Mouse (Mus musculus) kidney, adult 2 months (tissue): ENCODE data around the gene Lrsam1. TPM values are rescaled to one million over a fixed set of nuclear protein-coding genes. Genes with fewer than 3 reads are reported as not detected.

Source experiments
- DNase-seq: peaks from one replicate; pipeline ENCODE4 v3.0.0; 2021
- H3K27ac ChIP-seq: fragments of 200-500 bp; 2 replicates; pipeline ENCODE4 v1.5.1; 2012; ENCODE audit warnings: low read depth, low read length, control low read depth, inconsistent platforms; ENCODE audit not compliant: insufficient read depth
- H3K27me3 ChIP-seq: fragments of 200-500 bp; replicated peaks from 2 replicates; pipeline ENCODE4 v1.6.1; 2012; ENCODE audit warnings: mild to moderate bottlenecking, moderate library complexity, low read length, inconsistent platforms; ENCODE audit not compliant: control insufficient read depth, insufficient read depth
- H3K36me3 ChIP-seq: fragments of 200-500 bp; 2 replicates; pipeline ENCODE4 v1.6.1; 2012; ENCODE audit warnings: mild to moderate bottlenecking, moderate library complexity, low read length, inconsistent platforms; ENCODE audit not compliant: control insufficient read depth, insufficient read depth
- H3K4me1 ChIP-seq: fragments of 200-500 bp; 2 replicates; pipeline ENCODE4 v1.6.1; 2011; ENCODE audit warnings: low read length; ENCODE audit not compliant: control insufficient read depth, insufficient read depth
- H3K4me3 ChIP-seq: fragments of 200-500 bp; 2 replicates; pipeline ENCODE4 v1.5.1; 2011; ENCODE audit warnings: mild to moderate bottlenecking, low read depth, low read length, control low read depth; ENCODE audit not compliant: insufficient read depth
- CTCF ChIP-seq: fragments of 200-500 bp; conservative IDR thresholded peaks from 2 replicates; pipeline ENCODE4 v1.5.1; 2011; ENCODE audit warnings: low read depth, mild to moderate bottlenecking, control low read depth, low read length, moderate library complexity, mixed read lengths; ENCODE audit not compliant: insufficient read depth, insufficient read length
- POLR2A ChIP-seq: fragments of 200-500 bp; IDR thresholded peaks from one replicate; pipeline ENCODE4 v1.6.1; 2011; ENCODE audit warnings: low read depth, low read length, control low read depth
- WGBS: fragments of 180-500 bp; shearing (Covaris S2); methylation state at CpG from one replicate; pipeline ENCODE4 v1.1.7; 2018; 5-methylcytosine and 5-hydroxymethylcytosine counted together
- polyA plus RNA-seq: library from polyadenylated mRNA; depleted of rRNA; stranded (reverse); fragments of >200 nt; gene quantifications from 2 replicates; pipeline ENCODE4 v1.2.3, GENCODE M21; 2012

Gene Lrsam1
- polyA plus RNA-seq, 1 experiment, result 12.0 TPM

- 31% methylated on average over 9 of the region's 9 CpGs for WGBS
- Histone ChIP-seq H3K36me3 (no peaks in the 10 kb centered on the region), H3K27me3 (no peaks in the 10 kb centered on the region), H3K4me3 (peak overlapping the region; percentile 7; the same call in 1 of the 2 replicates), H3K27ac (no peak overlapping the region), H3K4me1 (peaks cover 18% of the 10 kb centered on the region; the same call in 1 of the 2 replicates)
- no peak for TF ChIP-seq CTCF
- no peak for TF ChIP-seq POLR2A
- no peak for DNase-seq
Observed at GRCm38 (mm10) chr2:32962875-32963220, 1.4 kb upstream of the Lrsam1 start.

DNA sequence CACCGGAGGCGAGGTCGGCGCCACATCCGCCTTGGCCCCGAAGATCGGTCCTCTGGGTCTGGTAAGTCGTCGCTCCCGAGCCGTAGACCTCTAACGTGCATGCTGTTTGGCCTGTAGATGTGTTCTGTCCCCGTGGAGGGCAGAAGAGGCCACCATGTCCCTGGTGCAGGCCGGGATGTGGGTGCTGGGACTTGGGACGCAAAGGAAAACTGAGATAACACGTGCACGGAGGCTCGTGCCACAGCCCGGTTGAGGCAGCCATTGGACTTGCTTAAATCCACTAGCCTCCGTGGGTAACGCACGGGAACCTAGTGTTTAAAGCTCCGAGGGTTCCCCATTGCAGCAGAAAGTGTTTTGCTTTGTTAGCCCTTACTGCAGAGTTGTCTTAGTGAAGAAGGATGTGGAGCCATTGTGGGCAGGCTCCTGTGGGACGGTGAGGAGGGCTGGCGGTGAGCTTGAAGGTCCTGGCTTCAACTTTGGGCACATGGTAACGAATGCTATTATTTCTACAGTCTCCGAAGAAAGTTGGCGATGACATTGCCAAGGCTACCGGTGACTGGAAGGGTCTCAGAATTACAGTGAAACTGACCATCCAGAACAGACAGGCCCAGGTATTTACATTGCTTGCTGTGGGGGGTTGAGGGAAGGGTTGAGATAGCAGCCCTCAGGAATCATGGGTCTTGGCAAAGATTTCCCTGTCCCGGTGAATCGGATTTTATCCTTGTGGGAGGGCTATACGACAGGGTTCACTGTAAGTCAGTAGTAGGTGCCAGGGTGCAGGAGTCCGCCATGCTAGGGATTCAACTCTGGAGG is 854 bp upstream of the Lrsam1 start:
- TF ChIP-seq CTCF (no peak), POLR2A (no peak)
- WGBS, result 6% methylated on average over 33 of the region's 33 CpGs
- no peak for DNase-seq

DNA sequence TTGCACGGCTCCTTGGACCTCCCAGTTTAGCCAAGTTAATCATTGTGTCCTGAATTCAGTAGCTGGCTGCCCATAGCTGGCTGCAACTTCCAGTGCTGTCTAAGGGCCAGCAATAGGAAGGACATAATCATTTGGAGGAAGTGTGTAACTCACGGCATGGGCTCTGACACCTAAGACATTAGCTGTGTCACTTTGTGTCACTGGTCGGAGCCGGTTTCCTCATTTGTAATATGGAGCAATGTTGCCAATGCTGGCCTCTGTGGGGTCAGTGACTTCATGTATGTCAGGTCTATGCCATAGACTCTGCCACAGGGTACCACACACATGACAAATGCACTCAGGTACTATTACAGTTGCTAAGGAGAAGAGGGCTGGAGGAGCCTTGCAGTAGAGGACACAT is 1.1 kb downstream of the Lrsam1 start:
- TF ChIP-seq POLR2A (no peak), CTCF (no peak)
- peak; percentile 13 for DNase-seq
- no peaks in the 10 kb centered on the region for H3K27me3 ChIP-seq
- H3K27ac ChIP-seq, result no peak overlapping the region
- no peaks in the 10 kb centered on the region for H3K36me3 ChIP-seq
- 73% methylated on average over 4 of the region's 4 CpGs for WGBS
- H3K4me1 ChIP-seq, result peaks cover 13% of the 10 kb centered on the region; the same call in 1 of the 2 replicates
- H3K4me3 ChIP-seq, result no peak overlapping the region

More for the DNA sequence above, 854 bp upstream of the Lrsam1 start:
- no peaks in the 10 kb centered on the region for H3K27me3 ChIP-seq
- no peaks in the 10 kb centered on the region for H3K36me3 ChIP-seq
- peaks cover 13% of the 10 kb centered on the region; the same call in 1 of the 2 replicates for H3K4me1 ChIP-seq
- H3K4me3 ChIP-seq, result peak overlapping the region; percentile 74
- H3K27ac ChIP-seq, result no peak overlapping the region

DNA sequence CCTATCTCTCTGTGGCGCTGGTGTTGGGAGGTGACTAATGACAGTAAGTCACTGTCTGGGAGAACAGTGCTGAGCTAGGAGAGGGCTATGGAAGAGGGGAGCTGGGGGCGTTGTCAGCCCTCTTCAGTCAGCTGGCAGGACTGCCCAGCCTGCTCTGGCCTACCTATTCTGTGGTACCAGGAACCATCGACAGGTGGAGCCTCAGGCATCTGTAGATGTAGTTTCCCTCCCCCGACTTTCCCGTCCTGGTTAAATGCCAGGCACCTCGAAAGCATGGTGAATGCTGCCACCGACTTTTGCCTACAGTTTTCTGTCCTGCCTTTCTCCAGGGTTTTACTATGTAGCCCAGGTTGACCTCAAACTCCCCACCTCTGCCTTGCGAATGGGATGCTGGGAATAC is 4.1 kb downstream of the Lrsam1 start:
- peaks cover 4% of the 10 kb centered on the region; the same call in 1 of the 2 replicates for H3K36me3 ChIP-seq
- peak; percentile 44; the same call in 1 of the 2 replicates for TF ChIP-seq CTCF
- TF ChIP-seq POLR2A, result no peak
- 44% methylated on average over 8 of the region's 8 CpGs for WGBS
- peaks cover 9% of the 10 kb centered on the region; the same call in 1 of the 2 replicates for H3K4me1 ChIP-seq
- DNase-seq, result peak; percentile 51
- no peaks in the 10 kb centered on the region for H3K27me3 ChIP-seq
- H3K27ac ChIP-seq, result no peak overlapping the region
- no peak overlapping the region for H3K4me3 ChIP-seq

- Histone ChIP-seq H3K4me3 (no peak overlapping the region), H3K36me3 (peaks cover 4% of the 10 kb centered on the region; the same call in 1 of the 2 replicates), H3K27me3 (no peaks in the 10 kb centered on the region), H3K27ac (no peak overlapping the region), H3K4me1 (no peaks in the 10 kb centered on the region)
- DNase-seq, result no peak
- 88% methylated on average over 2 of the region's 2 CpGs for WGBS
- TF ChIP-seq CTCF (no peak), POLR2A (no peak)
Observed at GRCm38 (mm10) chr2:32954581-32954980, 6.8 kb downstream of the Lrsam1 start.

GRCm38 (mm10) chr2:32947454-32947853 is 14.0 kb downstream of the Lrsam1 start:
- Histone ChIP-seq H3K36me3 (0 out of 2 replicates have a peak, but pooled peaks cover 1% of the 10 kb centered on the region), H3K27me3 (no peaks in the 10 kb centered on the region), H3K4me3 (no peak overlapping the region), H3K4me1 (no peaks in the 10 kb centered on the region), H3K27ac (no peak overlapping the region)
- TF ChIP-seq CTCF (no peak), POLR2A (no peak)
- DNase-seq, result no peak
- 77% methylated on average over 11 of the region's 11 CpGs for WGBS

DNA sequence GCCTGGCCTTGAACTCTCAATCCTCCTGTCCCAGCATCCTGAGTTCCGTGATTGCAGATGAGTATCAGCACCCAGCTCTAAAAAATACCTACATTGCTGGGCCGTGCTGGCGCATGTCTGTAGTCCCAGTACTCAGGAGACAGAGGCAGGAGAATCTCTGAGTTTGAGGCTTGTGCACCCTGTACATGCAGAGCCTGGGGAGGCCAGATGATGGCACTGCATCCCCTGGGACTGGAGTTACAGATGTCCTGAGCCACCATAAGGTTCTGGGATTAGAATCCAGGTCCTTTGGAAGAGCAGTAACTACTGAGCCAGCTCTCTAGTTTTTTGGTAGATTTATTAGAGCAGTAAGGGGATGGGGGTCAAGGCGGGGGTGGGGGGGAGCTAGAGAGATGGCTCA is 20.9 kb downstream of the Lrsam1 start:
- whole genome bisulfite sequencing, result 99% methylated on average over 4 of the region's 4 CpGs
- no peak for DNase-seq
- no peak overlapping the region for H3K4me3 ChIP-seq
- H3K4me1 ChIP-seq, result no peaks in the 10 kb centered on the region
- H3K27me3 ChIP-seq, result no peaks in the 10 kb centered on the region
- H3K36me3 ChIP-seq, result no peaks in the 10 kb centered on the region; the same call in 1 of the 2 replicates
- H3K27ac ChIP-seq, result no peak overlapping the region
- TF ChIP-seq POLR2A (no peak), CTCF (0 out of 2 replicates have a peak, but pooled peaks have one; percentile 15)
